14 mouse cellular contexts compared by ENCODE assay signal in the genomic region with DNA sequence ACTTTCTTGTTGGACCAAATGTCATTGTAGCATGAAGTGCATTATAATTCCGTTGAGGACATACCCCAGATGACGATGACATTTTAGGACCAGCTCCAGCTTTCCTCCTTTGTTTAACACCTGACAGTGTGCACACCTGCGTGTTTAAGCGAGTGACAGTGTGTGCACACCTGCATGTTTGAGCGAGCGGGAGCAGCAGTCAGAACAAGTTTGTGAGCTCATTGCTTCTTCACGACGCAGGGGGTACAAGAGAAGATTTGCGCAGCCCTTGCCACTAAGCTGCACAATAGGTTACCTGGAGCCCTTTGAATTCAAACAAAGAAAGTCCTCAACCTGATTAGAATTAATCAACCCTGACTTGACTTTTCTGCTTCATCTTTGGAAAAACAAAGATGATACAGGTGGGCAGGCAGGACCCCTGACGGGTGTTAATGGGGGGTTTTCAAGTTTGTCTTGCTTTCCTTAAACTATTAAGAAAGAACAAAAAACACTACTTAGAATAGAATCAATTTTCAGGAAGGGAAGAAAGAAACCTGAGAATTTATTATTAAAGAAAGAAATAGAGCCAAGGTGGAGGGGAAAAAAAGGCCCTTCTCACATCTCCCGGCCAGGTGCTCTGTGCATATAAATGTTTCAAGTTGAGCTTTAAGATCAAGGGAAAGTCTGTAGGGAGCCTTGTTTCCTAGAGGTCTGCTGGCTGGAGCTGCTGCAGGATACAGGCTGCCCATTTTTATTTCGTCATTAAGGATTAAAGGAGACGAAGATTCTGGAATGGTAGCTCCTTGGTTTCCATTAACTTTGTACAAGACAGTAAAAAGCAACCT.
"Had no signal": no experiment of that assay in that cellular context is flagged by ENCODE, and none has a peak within 500 bp of the region (broad histone marks: within the 10 kb centered on the region; RNA-seq: fewer than 3 reads in every experiment).

No protein-coding gene starts in this region.

- H3K9ac ChIP-seq: kidney, embryonic 15.5 days; lung, embryonic 14.5 days; neural tube, embryonic 13.5 days had no signal

- H3K4me3 ChIP-seq: kidney, embryonic 15.5 days; neural tube, embryonic 13.5 days had no signal

- DNase-seq: kidney, adult 2 months; kidney, postnatal 14 days; lung, embryonic 14.5 days; lung, postnatal 10 days; lung, postnatal 4 days; retina, postnatal 1 day; right cerebral cortex, postnatal 4 days; spleen, adult 18-20 months; thymus, adult 18-20 months; thymus, postnatal 25 days had no signal

- H3K9me3 ChIP-seq: kidney, embryonic 15.5 days; neural tube, embryonic 13.5 days had no signal

- H3K27ac ChIP-seq: kidney, embryonic 15.5 days; neural tube, embryonic 13.5 days had no signal

- ATAC-seq: midbrain, embryonic 16.5 days had no signal

- H3K4me1 ChIP-seq: kidney, embryonic 15.5 days had no signal

- H3K4me2 ChIP-seq: kidney, embryonic 15.5 days; lung, embryonic 14.5 days; midbrain, embryonic 11.5 days; neural tube, embryonic 13.5 days had no signal

- H3K36me3 ChIP-seq: kidney, embryonic 15.5 days; neural tube, embryonic 13.5 days had no signal
